Mouse (Mus musculus) limb, embryonic 10.5 days (tissue): Measurements from ENCODE around the gene Ndufa6. TPM values are rescaled to one million over a fixed set of nuclear protein-coding genes. Genes with fewer than 3 reads are reported as not detected.

Experiments
- DNase-seq: peaks from one replicate; pipeline ENCODE4 v3.0.0-alpha.2; 2017; ENCODE audit warnings: low spot score
- H3K27ac ChIP-seq: fragments of 300-500 bp; sonication (generic); 2 replicates; pipeline ENCODE4 v1.5.1; 2016; ENCODE audit warnings: mild to moderate bottlenecking
- H3K27me3 ChIP-seq: fragments of 300-500 bp; sonication (generic); 2 replicates; pipeline ENCODE4 v1.6.1; 2016; ENCODE audit warnings: low read depth, mild to moderate bottlenecking; ENCODE audit not compliant: poor library complexity, severe bottlenecking
- H3K36me3 ChIP-seq: fragments of 300-500 bp; sonication (generic); 2 replicates; pipeline ENCODE4 v1.6.1; 2016; ENCODE audit warnings: mild to moderate bottlenecking, moderate library complexity
- H3K4me1 ChIP-seq: fragments of 300-500 bp; sonication (generic); 2 replicates; pipeline ENCODE4 v1.6.1; 2016
- H3K4me3 ChIP-seq: fragments of 300-500 bp; sonication (generic); 2 replicates; pipeline ENCODE4 v1.5.1; 2016; ENCODE audit warnings: mild to moderate bottlenecking, moderate library complexity
- H3K9me3 ChIP-seq: fragments of 300-500 bp; sonication (generic); replicated peaks from 2 replicates; pipeline ENCODE4 v1.6.1; 2016; ENCODE audit warnings: mild to moderate bottlenecking
- WGBS: fragments of 180-500 bp; shearing (Covaris S2); methylation state at CpG from one replicate; pipeline ENCODE4 v1.1.7; 2016; 5-methylcytosine and 5-hydroxymethylcytosine counted together
- polyA plus RNA-seq: library from polyadenylated mRNA; unstranded; fragments of >200 nt; fragmentation: Nextera tagmentation; extraction: Ambion mirVana; gene quantifications from 2 replicates; pipeline ENCODE4 v1.2.1, GENCODE M21; 2016

The Ndufa6 gene
- polyA plus RNA-seq, 1 experiment from 2014 or later = 243 TPM

GRCm38 (mm10) chr15:82343368-82344287 lies 10.5 kb downstream of the Ndufa6 start:
- Histone ChIP-seq H3K36me3 (peaks cover 13% of the 10 kb centered on the region), H3K27me3 (peaks cover 26% of the 10 kb centered on the region), H3K4me3 (no peak overlapping the region), H3K4me1 (peaks cover 31% of the 10 kb centered on the region), H3K27ac (0 out of 2 replicates have a peak overlapping the region, but pooled peaks have one; percentile 20), H3K9me3 (no peaks in the 10 kb centered on the region)
- no peak for DNase-seq
- WGBS = 91% methylated on average over 27 of the region's 27 CpGs

GRCm38 (mm10) chr15:82342543-82342935 lies 11.6 kb downstream of the Ndufa6 start:
- Histone ChIP-seq H3K27ac (0 out of 2 replicates have a peak overlapping the region, but pooled peaks have one; percentile 90), H3K4me1 (peaks cover 42% of the 10 kb centered on the region), H3K27me3 (peaks cover 26% of the 10 kb centered on the region), H3K9me3 (no peaks in the 10 kb centered on the region), H3K36me3 (peaks cover 2% of the 10 kb centered on the region; the same call in 1 of the 2 replicates), H3K4me3 (no peak overlapping the region)
- WGBS = 76% methylated on average over 5 of the region's 5 CpGs
- DNase-seq = no peak

DNA sequence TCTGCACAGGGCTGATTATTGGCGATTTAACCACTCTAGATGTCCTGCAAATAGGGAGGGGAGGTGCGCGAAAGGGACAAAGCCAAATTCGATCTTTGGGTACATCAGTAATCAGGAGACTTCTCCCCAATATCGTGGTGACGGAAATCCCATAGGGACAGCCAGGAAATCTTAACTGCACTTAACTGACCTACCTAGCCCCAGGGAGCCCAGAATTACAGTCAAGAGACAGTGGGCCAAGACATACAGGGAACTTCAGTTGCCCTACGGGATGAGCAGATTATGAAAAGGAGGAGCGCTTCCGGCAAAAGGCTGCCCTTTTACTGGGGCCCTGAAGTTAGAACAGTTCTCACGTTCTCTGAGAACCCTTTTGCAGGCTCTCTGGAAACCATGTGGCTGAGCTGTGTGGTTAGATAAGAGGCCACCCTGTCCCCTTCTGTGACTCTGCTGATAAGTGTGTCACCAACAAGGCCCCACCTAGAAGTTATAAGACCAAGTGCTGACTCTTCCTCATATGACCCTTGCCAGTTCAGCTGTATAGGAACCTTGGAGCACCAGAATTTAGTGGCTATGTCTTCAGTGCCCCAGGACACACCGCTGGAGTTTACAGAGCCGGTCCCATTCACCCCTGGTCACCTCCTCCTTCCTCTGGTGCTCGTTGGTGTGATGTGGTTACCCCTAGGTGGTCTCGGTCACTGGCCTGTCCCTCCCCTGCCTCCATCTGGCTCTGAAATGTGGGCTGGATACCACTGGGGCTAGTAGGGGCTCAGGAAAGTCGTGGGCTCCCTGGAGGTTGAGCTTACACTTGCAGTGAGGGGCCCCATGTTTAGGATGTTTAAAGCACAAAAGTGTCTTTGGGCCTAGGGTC lies 12.2 kb downstream of the Ndufa6 start:
- H3K27ac ChIP-seq = peak overlapping the region; percentile 90
- H3K9me3 ChIP-seq = no peaks in the 10 kb centered on the region
- peaks cover 26% of the 10 kb centered on the region for H3K27me3 ChIP-seq
- H3K4me3 ChIP-seq = peak overlapping the region; percentile 58
- DNase-seq = no peak
- peaks cover 45% of the 10 kb centered on the region for H3K4me1 ChIP-seq
- H3K36me3 ChIP-seq = no peaks in the 10 kb centered on the region
- 66% methylated on average over 15 of the region's 15 CpGs for WGBS

- peak; percentile 65 for DNase-seq
- H3K4me3 ChIP-seq = peak overlapping the region; percentile 58
- H3K27ac ChIP-seq = peak overlapping the region; percentile 90
- H3K9me3 ChIP-seq = no peaks in the 10 kb centered on the region
- peaks cover 6% of the 10 kb centered on the region for H3K36me3 ChIP-seq
- H3K27me3 ChIP-seq = peaks cover 26% of the 10 kb centered on the region
- WGBS = 2% methylated on average over 40 of the region's 40 CpGs
- peaks cover 47% of the 10 kb centered on the region for H3K4me1 ChIP-seq
Observed at GRCm38 (mm10) chr15:82341036-82341501, 13.1 kb downstream of the Ndufa6 start.

DNA sequence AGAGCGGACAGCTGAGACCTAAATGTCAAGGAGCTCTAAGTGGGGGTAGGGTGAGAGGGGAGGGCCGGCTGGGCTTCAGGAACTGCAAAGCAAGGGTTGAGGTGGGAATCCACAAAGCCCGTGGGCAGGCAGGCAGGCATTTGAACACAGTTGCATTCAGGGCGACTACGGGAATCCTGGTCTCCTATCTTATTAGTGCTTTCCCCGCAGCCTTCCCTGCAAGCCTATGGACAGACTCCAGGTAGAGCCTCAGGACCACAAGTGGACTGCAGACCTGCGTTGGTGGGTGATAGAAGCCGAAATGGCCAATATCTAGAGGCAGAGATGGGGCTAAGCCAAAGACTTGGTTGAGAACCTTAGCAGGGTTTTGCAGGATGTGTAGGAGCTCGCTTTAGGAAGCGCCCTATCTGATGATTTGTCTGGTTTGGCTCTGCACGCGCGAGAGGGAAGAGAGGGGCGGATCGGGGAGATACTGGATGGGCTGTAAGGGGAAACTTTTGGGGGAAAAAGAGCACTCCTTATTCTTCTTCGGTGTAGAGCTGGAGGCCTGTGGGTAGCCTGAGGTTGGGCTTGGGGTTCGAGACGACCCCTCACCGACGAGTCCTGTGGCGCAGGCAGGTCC lies 13.6 kb downstream of the Ndufa6 start:
- 35% methylated on average over 21 of the region's 21 CpGs for WGBS
- H3K27ac ChIP-seq = peak overlapping the region; percentile 90
- no peaks in the 10 kb centered on the region for H3K9me3 ChIP-seq
- H3K36me3 ChIP-seq = peaks cover 12% of the 10 kb centered on the region
- H3K4me1 ChIP-seq = peaks cover 53% of the 10 kb centered on the region
- peaks cover 26% of the 10 kb centered on the region for H3K27me3 ChIP-seq
- DNase-seq = no peak
- H3K4me3 ChIP-seq = peak overlapping the region; percentile 58

DNA sequence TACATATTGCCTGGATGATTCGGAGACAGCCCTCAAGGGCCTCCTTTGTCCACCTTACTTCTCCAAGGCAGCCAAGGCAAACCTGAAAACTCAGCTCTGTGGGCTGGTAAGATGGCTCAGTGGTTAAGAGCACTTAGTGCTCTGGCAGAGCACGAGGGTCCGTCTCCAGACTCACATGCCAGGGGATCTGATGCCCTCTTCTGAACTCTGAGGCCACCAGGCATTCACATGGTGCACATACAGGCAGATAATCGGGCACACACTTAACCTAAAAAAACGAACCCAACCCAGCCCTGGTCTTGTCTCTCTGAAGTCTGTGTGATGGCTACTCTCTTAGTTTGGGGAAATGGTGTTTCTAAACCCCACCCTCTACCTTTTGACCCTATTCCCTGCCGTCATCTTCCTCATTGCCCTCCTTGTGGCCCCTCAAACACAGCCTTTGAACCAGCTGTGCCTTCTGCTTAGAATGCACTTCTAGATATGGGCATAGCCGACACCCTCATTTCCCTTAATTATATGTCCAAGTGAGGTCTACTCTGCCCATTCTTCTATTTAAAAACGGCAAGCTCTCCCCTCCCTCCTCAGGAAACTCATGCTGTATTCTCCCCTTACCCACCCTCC lies 14.4 kb downstream of the Ndufa6 start:
- peaks cover 26% of the 10 kb centered on the region for H3K27me3 ChIP-seq
- no peak overlapping the region for H3K4me3 ChIP-seq
- DNase-seq = no peak
- H3K36me3 ChIP-seq = peaks cover 19% of the 10 kb centered on the region
- no peak overlapping the region for H3K27ac ChIP-seq
- H3K4me1 ChIP-seq = peaks cover 54% of the 10 kb centered on the region
- H3K9me3 ChIP-seq = no peaks in the 10 kb centered on the region
- WGBS = 71% methylated on average over 8 of the region's 8 CpGs

DNA sequence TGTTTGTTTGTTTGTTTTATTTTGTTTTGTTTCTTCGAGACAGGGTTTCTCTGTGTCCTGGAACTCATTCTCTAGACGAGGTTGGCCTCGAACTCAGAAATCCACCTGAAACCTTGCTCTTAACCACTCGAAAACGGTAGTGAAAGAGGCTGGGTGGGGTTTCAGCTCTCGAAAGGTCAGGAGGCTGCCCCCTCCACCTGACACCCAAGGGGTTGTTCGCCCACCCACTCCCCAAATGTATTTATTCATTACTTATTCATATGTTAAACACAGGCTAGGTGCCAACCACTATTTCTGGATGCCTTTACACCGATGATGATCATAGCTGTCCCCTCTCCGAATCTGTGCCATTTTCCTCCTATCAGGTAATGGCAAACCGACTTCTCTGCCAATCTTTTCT lies 15.0 kb downstream of the Ndufa6 start:
- Histone ChIP-seq H3K4me3 (peak overlapping the region; percentile 67), H3K27ac (peak overlapping the region; percentile 85), H3K36me3 (peaks cover 25% of the 10 kb centered on the region), H3K4me1 (peaks cover 54% of the 10 kb centered on the region), H3K9me3 (no peaks in the 10 kb centered on the region), H3K27me3 (peaks cover 26% of the 10 kb centered on the region)
- no peak for DNase-seq
- 63% methylated on average over 10 of the region's 10 CpGs for WGBS

DNA sequence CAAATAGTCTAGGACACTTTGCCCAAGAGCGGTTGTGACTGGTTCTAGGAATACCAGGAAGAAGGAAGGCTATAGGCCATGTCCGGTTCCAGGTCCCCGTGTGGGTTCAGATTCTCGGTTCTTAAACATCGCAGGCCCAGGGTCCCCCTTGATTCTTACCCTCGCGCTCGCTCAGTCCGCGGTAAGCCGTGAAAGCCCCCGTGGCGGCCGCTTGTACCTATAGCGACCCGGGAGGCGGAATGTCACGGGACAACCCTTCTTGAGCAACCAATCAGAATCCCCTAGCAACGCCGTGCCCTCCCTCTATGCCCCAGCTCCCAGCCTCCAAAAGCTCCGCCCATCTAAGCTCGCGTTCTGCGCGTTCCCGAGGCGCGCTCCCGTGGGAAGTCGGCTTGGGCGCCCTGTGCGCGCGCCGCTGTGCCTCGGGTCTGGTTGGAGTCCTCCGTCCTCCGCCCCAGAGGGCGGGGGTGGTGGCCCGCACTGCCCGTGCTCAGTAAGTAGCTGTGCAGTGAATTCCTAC lies 15.5 kb downstream of the Ndufa6 start, which contains the start of the genes Naga, Pheta2 and Smdt1:
TSS of gene Naga (minus strand) at position 333 of the 520 bp plus-strand sequence.
TSS of gene Pheta2 (plus strand) at position 350 of the 520 bp plus-strand sequence.
TSS of gene Smdt1 (plus strand) at position 367 of the 520 bp plus-strand sequence.
- Histone ChIP-seq H3K4me1 (peaks cover 54% of the 10 kb centered on the region), H3K9me3 (no peaks in the 10 kb centered on the region), H3K36me3 (peaks cover 29% of the 10 kb centered on the region), H3K27ac (peak within 1 kb of the TSS; percentile 85), H3K4me3 (peak within 1 kb of the TSS; percentile 67), H3K27me3 (peaks cover 26% of the 10 kb centered on the region)
- DNase-seq = peak; percentile 99
- under 1% methylated on average over 41 of the region's 41 CpGs for WGBS

GRCm38 (mm10) chr15:82337875-82338274 lies 16.2 kb downstream of the Ndufa6 start:
- Histone ChIP-seq H3K27me3 (peaks cover 26% of the 10 kb centered on the region), H3K27ac (peak overlapping the region; percentile 85; the same call in 1 of the 2 replicates), H3K4me3 (peak overlapping the region; percentile 67), H3K4me1 (peaks cover 54% of the 10 kb centered on the region), H3K9me3 (no peaks in the 10 kb centered on the region), H3K36me3 (peaks cover 29% of the 10 kb centered on the region)
- WGBS = 64% methylated on average over 4 of the region's 4 CpGs
- no peak for DNase-seq

DNA sequence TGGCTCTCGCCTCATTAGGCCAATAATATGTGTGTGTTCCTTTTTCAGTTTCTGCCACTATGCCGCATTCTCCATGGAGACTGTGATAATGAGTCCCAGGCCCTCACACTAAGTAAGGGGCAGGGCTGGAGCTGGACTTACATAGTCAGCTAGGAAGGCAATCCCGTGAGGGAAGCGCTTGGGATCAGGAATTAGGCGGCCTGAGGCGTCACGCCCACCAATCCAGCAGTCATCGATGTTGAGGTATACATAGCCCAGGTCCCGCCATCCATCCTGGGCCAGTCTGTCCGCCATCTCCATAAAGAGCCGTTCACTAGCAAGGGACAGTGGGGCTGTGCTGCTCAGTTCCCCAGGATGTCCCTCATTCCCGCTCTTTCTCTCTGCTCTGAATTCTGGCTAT lies 17.5 kb downstream of the Ndufa6 start:
- H3K9me3 ChIP-seq = no peaks in the 10 kb centered on the region
- peaks cover 19% of the 10 kb centered on the region for H3K27me3 ChIP-seq
- no peak for DNase-seq
- 78% methylated on average over 12 of the region's 12 CpGs for WGBS
- H3K27ac ChIP-seq = peak overlapping the region; percentile 8
- peak overlapping the region; percentile 11; the same call in 1 of the 2 replicates for H3K4me3 ChIP-seq
- H3K36me3 ChIP-seq = peaks cover 36% of the 10 kb centered on the region
- H3K4me1 ChIP-seq = peaks cover 47% of the 10 kb centered on the region

- no peak for DNase-seq
- 94% methylated on average over 4 of the region's 4 CpGs for WGBS
- Histone ChIP-seq H3K36me3 (peaks cover 50% of the 10 kb centered on the region), H3K9me3 (no peaks in the 10 kb centered on the region), H3K4me1 (peaks cover 37% of the 10 kb centered on the region), H3K4me3 (no peak overlapping the region), H3K27ac (peak overlapping the region; percentile 26; the same call in 1 of the 2 replicates), H3K27me3 (peaks cover 8% of the 10 kb centered on the region)
Observed at GRCm38 (mm10) chr15:82335194-82335593, 18.9 kb downstream of the Ndufa6 start.
